Mouse (Mus musculus) c-Kit-positive CD71-positive TER-119-positive erythroid progenitor cells, embryonic 14.5 days (primary cell): ENCODE data around the gene Mtmr10.

Experiments
- DNase-seq: peaks from one replicate; pipeline ENCODE4 v3.0.0-alpha.2; 2013; ENCODE audit warnings: low spot score

The Mtmr10 gene

DNA sequence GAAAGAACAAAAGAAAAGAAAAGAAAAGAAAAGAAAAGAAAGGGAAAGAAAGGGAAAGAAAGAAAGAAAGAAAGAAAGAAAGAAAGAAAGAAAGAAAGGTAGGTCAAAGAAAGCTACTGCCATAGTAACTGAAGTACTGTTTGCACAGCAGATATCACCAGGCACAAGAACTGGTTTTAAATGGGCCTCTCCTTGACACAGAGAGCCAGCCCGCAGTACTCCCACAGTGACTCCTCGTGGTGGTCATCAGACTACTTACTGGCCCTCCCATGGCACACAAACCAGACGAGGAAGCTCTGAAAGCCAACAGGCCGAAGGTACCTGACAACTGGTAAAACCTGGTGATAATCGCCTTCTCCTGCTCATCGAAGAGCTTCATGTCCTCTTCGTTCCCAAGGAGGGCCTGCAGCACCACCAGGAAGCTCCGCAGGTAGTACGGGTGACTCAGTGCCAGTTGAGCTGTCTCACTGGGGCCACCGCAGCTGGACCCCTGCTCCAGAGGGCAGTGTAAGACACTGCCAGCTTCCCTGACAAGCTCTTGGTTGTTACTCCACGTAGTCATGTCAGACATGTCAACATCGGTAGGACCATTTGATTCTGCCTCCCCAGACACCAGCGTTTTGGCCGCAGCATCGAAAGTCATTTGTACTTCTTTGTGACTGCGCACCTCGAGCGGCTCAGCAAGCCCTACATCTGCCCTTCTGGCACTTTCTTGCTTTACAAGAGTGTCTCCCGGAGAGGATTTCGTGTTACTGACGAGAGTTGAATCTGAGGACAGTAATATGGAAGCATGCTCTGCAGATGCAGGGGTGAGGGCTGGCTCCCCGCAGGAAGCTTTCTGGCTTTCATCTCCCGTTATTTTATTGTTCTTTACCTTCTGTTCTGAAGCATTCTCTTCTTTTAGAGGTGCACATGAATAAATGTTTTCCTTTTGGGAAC, 84.8 kb downstream of the Mtmr10 start:
- no peak for DNase-seq

DNA sequence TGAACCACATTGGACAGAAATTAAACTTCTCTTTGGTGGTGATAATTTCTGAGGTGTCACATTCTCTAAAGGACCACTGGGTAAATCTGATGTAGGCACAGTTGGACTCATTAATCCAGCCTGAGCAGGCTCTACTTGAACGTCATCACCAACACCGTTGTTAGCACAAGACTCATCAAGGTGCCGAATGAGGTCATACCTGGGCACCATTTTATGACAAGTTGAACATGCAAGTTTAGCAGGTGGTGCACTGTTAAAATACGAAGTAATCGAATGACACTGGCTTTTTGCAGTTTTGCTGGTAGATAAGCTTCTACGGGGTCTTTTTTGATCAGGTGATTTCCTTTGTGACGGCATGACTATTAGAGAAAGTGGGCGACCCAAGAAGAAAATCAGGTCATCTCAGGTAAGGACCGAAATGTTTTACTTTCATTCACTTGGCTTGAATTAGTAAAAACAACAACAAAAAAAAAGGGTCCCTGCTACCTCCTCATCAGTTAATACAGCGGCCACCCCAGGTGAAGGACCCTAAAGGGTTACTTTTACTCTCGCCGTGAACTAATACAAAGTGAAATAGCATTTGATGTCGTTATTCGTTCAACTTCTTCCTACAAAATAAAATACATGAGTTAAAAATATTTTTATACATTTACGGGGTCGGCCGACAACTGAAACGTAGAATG, 85.8 kb downstream of the Mtmr10 start:
- peak; percentile 21 for DNase-seq

DNA sequence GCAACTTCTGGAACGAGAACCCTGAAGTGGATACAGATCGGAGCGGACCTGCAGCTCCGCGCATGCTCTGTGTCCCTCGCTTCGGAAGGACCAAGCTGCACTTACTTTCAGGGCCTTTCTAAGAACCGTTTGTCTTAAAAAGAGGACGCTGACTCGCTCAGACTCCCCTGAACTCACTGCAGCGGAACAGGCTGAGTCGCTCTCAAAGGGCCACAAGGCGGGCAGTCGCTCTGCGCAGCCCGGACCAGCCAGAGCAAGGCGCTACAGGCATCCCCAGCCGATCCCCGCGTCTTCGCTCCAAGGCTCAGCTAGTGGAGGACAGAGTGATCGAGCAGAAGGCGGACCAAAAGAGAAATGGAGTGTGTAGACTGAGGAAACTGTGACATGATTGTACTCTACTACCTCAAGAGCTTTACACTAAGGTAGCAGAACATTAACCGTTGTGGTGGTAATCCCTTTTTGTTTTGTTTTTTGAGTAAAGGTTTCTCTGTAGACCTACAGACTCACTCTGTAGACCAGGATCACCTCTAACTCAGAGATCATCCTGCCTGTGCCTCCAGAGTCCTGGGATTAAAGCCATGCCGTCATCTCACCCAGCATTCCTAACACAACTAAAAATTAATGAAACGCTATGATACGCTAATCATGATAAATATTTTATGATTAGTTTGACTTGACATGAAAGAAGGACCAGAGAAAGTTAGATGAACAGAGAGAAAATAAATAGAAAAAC, 86.5 kb downstream of the Mtmr10 start, which contains the start of gene Fan1:
Gene Fan1, minus strand, starts transcription at position 266 of the 733 bp plus-strand sequence.
- DNase-seq = peak; percentile 76
